Mouse (Mus musculus) CD4-positive, CD25-positive, alpha-beta regulatory T cell, adult 2 months (primary cell): ENCODE measurements at regions not wholly inside any gene's neighbourhood (a gene's known extent, or its start where the extent isn't known, plus 50 kb on each side); places are given as distances from the start of the nearest gene placed in this dataset.

ENCODE experiments used
- DNase-seq: peaks from one replicate; pipeline ENCODE4 v3.0.0-alpha.2; 2012; ENCODE audit warnings: low read depth, low spot score

DNA sequence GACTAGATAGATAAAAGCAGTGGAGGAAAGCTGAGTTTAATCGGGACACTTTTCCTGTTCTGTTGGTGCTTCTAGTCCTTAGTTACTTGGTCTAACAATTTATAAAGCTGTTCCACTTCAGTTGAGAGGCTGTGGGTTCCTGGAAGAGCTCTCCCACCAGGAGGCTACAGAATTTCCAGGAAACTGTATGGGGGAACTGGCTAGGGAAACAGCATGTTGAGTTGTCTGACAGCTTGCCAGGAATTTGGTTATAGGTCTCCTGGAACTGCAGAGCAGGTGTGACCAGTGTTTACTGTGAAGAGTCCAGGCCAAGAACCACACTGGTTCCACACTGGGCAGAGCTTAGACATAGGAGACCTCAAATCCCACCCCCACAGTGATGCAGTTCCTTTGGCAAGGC, 65.0 kb upstream of the Pik3cg start:
- DNase-seq, result no peak

DNA sequence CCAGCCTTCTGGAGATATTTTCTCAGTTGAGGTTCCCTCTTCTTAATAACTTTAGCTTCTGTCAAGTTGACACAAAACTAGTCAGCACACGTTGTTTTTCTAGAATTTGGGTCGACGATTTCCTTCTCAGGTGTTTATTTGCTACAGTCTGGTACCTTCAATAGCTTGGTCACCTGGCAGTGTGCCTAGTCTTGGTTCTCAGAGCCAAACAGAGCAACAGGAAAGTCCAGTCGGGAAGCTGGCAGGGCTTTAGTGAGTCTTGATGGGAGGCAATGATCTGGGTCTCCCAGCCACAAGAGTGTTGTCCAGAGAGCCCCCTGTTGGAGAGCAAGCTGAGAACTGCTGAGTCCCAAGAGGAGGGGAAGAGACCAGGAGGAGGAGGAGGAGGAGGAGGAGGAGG, 71.4 kb upstream of the Pik3cg start:
- no peak for DNase-seq

DNA sequence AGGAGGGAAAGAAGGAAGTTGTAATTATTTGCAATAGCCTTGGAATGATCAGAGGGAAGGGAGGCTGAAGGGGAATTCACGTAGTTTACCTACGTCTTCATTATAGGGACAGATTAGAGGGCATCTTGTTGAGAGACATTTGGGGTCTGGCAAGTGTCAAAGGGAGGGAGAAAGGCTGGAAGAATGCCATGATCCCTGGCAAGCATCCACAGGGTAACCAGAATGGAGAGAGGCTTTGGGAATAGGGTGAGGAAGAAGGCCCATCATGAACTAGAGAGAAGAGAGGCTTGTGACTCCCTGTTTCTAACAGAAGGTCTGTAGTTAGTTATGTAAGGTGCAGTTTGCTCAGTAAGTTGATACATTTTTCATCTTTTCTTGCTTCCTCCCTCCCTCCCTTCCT, 71.8 kb upstream of the Pik3cg start:
- no peak for DNase-seq

DNA sequence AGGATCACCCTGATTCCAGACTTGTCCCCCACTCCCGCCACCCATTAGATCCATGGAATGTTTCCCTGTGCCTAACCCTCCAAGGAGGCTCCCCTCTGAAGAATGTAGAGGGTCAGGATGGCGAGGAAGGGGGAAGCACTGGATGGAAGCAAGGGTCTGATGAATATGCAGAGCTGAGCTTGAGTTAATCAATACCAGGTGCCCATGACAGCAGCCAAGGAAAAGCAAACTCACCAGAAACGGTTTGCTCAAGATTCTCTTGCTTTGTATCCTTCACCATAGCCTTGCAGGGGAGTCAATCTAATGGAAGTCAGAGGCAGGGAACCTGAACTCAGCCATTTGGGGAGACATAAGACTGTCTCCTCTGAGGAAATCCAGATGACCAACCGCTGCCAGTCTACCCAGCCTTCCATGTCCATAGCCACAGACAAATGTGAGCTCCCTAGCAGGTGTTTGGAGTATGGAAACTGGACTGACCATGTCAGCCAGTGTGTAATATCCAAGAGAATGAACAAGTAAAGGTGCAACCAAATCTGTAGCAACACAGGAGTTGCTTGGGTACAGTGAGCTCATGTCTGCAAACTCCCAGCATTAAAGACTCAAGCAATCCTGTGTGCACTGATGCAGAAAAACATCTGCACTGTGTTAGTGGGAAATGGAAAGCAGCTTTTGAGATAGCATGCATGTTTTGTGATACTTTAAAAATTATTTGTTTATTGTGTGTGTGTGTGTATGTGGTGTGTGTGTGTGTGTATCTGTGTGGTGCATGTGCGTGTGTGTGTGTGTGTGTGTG, 74.1 kb upstream of the Pik3cg start:
- DNase-seq, result no peak

DNA sequence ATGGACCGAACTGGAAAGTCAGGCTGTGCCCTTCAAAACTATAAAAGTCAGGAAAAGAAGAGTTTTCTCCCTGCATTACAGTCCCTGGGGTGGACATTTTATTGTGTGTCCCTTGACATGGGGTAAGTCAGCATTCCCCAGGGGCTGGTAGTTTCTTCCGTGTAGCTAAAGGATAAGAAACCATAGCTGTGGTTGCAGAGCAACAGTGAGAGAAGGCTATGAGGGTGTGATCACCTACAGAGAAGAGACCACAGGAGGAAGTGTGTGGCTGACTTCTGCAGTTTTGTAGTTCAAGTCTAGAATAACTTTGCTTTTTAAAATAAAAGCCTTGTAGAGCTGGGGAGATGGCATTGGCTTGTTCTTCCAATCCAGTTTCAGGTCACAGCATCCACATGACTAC, 76.6 kb upstream of the Pik3cg start:
- peak; percentile 7 for DNase-seq

DNA sequence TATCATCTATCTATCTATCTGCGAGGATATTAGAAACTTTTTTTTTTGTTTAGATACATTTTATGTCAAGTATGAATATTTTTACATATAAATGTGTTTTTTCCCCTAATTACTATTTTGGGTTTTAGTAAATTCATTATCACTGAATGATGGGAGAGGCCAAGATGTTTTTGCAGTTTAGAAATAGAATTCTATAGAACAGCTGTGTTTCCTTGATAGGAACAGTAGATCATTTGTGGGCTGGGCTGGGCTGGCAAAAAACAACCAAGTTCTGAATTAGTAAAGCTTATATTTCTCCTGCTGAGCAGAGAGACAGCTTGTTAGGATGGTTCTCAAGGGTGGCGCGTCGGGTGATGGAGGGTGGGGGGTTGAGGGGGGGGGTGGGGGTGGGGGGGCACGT, 78.2 kb upstream of the Pik3cg start:
- no peak for DNase-seq

DNA sequence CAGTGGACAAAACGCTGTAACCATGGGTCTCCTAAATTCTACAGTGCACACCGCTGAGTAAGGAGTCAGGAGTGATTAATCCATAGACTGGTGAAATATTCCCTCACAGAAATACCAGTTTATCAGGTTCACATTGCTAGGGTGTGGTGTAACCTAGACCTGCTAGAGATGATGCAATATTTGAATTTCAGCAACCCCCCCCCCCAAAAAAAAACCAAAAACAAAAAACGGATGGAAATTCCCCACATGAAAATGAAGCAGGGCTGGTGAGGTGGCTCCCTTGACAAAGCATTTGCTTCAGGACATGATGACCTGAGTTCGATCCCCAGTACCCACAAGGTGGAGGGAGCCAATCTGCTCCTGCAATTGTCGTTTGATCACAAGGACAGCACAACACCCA, 82.7 kb upstream of the Pik3cg start:
- no peak for DNase-seq

DNA sequence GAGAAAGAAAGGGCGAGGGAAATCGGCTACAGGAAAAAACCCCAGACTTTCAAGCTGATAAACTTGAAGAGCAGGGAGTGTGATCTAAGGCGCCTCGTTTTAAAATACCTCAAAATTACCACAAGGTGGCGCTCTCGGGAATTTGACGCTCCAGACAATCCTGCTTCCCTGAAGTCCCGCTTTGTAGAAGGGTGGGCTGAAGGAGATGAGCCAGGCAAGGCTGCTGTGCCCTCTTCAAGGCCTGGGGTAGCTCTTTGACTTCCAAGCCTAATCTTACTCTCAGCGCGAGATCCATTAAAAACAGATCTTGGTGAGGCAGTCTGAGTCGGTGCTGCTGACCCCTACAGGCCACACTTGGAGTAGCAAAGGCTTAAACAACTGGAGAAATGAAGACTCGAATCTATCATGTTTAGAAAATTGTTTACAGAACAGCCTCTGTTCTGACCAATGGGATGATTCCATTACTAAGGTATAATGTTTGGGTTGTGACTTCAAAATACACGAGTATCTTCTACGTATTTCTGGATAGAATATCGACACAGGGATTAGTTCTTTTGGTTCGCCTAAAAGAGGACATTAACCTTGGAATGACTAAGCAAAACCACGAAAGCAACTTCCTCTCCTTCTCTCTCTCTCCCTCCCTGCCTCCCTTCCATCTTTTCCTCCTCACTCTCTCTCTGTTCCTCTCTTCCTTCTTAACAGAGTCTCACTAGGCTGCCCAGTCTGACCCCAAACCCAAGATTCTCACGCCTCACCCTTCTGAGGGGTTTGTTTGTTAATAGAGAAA, 83.7 kb upstream of the Pik3cg start:
- peak; percentile 88 for DNase-seq

DNA sequence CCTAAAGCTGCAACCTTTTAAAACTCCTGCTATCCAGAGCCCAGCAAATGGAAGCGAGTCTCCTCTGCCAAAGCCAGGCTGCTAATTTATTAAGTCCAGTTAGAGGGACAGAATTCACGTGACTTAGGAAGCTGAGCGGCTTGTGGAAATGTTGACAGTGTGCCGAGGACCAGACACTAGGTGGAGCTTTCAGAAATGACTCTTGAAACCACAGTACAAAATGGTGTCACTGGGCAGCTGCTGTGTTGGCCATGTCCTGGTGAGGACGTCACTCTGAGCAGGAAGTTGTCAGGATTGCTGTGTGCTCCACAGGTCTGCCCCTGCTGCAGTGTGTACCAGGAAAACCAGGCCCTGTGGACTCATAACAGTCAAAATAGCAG, 84.3 kb upstream of the Pik3cg start:
- peak; percentile 63 for DNase-seq

DNA sequence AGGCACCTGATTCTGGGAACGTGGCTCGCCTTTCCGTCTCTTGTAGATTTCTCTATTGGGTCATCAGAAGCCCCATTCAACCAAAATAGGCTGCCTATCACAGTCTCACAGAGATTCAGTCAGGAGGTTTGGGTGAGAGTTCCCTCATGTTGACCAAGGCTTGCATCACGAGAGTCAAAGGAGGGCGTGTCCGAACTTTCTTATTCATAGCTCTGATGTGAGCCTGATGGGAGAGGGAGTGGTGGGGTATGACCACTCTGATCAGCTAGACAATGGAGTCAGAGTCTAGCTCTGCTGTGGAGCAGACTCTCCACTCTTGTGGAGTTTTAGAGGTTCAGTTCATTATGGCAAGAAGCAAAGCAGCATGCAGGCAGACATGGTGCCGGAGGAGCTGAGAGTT, 81.1 kb upstream of the Ccdc71l start:
- DNase-seq, result no peak

DNA sequence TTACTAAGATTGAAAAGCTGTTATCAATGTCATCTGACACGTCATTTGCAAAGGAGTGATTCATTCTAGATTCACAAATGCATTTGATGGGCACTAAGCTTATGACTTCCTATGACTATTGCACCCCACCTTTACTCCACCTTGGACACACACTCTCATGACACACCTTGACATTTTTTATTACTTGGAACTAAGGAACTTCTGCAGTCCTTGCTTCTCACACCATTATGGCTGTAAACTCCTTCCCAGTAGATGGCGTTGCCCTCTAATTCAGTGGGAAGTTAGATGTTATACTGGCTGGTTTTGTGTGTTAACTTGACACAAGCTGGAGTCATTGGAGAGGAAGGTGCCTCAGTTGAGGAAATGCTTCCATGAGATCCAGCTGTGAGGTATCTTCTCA, 78.8 kb upstream of the Ccdc71l start:
- DNase-seq, result no peak

DNA sequence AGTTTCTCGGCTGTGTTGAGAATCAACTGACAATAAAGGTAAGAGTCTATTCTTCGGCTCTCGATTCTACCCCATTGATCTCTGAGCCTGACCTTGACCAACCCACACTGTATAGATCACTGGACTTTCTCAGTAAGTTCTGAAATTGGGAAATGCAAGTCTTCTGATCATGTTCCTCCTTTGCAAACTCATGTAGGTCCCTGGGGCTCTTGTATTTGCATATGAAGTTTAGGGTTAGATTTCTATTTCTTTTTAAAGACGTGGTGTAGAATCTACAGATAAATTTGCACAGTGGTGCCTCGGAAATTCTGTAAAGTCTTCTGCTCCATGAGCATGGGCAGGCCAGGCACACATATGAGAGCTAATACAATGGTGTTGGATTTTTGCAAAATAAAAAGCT, 72.8 kb upstream of the Ccdc71l start:
- DNase-seq, result no peak

DNA sequence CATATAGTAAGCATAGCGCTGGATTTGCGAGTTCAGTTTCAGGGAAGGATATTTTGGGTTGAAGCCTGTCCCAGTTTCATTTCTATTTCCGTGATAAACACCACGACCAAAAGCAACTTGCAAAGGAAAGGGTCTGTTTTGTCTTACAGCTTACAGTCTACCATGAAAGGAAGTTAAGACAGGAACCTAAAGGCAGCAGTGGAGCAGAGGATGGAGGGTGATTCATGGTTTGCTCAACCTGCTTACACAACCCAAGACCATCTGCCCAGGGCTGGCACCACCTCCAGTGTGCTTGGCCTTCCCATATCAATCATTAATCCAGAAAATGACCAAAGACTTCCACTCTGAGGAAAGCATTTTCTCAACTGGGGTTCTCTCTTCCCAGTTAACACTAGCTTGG, 72.2 kb upstream of the Ccdc71l start:
- no peak for DNase-seq

DNA sequence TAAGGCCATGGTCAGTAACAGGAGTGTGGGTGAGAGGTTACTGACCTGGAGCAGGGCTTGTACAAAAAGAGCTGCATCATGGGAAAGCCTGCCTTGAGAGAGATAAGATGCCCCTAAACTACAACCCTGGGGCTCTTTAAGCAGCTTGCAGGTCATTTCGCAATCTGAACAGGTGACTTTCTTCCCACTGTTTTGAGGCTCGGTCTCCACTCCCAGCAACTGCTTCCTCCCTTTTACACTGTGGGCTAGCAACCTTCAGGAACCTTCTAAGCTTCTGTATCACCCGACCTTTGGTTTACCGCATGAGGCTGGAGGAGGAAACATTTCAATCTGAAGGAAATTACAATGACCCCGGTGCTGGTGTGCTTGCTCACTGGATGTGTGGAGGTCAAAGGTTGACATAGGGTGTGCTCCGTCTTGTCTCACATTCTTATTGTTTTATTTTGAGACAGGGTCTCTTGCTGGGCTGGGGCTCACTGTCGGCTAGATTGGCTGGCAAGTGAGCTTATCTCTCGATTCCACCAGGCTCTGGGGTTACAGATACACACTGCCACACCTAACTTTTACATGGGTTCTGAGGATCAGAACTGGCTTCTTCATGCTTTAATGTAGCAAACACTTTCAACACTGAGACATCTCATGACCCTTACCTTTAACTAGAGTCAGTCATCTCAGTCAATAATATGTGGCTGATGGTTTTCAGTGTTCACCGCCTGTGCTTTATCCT, 71.1 kb upstream of the Ccdc71l start:
- DNase-seq, result no peak

DNA sequence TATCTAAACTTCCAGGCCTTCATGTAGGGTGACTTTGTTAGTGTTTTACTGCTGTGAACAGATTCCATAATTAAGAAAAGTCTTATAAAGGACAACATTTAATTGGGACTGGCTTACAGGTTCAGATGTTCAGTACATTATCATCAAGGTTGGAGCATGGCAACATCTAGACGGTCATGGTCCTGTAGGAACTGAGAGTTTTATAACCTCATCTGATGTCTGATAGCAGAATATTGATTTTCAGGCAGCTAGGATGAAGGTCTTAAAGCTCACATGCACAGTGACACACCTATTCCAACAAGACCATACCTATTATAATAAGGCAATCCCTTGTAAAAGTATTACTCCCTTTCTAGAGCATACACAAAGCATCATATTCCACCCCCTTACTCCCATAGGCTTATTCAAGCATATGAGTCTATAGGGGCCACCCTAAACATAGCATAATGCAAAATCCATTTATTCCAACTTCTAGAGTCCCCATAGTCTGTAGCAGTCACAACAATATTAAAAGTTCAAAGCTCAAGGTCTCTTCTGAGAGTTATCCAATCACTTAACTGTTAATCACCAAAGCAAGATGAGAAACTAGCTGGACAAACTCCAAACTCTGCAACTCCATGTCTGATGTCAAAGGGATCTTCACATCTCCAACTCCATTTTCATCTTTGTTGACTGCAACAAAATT, 63.3 kb upstream of the Ccdc71l start:
- no peak for DNase-seq
